In the genomic region with DNA sequence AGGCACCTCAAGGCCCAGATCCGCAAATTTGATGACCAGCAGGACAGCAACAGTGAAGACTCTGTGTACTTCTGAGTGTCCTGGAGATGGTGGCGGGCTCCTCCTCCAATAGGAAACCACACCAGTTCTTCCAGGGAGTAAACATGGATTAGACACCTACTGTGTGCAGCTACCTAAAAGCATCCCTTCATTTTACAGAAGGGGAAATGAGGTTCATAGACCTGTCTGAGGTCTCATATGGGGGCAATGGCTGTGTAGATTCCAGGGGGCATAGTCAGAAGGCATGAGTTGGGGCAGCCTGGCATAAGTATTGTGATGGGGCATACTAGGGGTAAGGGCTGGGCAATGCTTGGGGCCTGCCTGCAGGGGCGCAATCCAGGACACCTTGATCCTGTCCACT, we compare ENCODE assay signal across 26 mouse cellular contexts. TPM values are rescaled to one million over a fixed set of nuclear protein-coding genes. Genes with fewer than 3 reads are reported as not detected.
A peak's percentile ranks its signal among the peaks of the same experiment; 100 is the strongest.
DNase-seq lines count a peak whose midpoint lies in the region; ATAC-seq and TF ChIP-seq lines count a peak whose summit lies in the region.
"Had no signal": no experiment of that assay in that cellular context is flagged by ENCODE, and none has a peak within 500 bp of the region (broad histone marks: within the 10 kb centered on the region; RNA-seq: fewer than 3 reads in every experiment).

No protein-coding gene starts in this region.

- no peak overlapping the region for H3K4me2 ChIP-seq in liver, postnatal 0 days (ENCODE audit: low read depth, low read length)
- no peak overlapping the region for H3K4me2 ChIP-seq in liver, embryonic 12.5 days
- H3K4me2 ChIP-seq: embryonic facial prominence, embryonic 12.5 days; midbrain, embryonic 12.5 days; neural tube, embryonic 13.5 days had no signal

- no peak for ATAC-seq in liver, postnatal 0 days
- no peak for ATAC-seq in liver, embryonic 12.5 days
- ATAC-seq: forebrain, embryonic 14.5 days; hindbrain, postnatal 0 days; Patski had no signal

- H3K4me3 ChIP-seq in liver, postnatal 0 days (ENCODE audit: low read depth, low read length) = no peak overlapping the region
- H3K4me3 ChIP-seq in liver, embryonic 12.5 days = no peak overlapping the region
- H3K4me3 ChIP-seq: embryonic facial prominence, embryonic 12.5 days; liver, embryonic 13.5 days; midbrain, embryonic 12.5 days; neural tube, embryonic 13.5 days had no signal

- peaks cover 30% of the 10 kb centered on the region for H3K4me1 ChIP-seq in liver, postnatal 0 days (ENCODE audit: insufficient read depth)
- peaks cover 72% of the 10 kb centered on the region for H3K4me1 ChIP-seq in liver, embryonic 12.5 days

- TF ChIP-seq EP300 in liver, postnatal 0 days (IDR thresholded peaks at IDR 0.05; ENCODE audit: low read depth) = no peak

- H3K9me3 ChIP-seq in liver, postnatal 0 days (ENCODE audit: low read length) = no peaks in the 10 kb centered on the region
- no peaks in the 10 kb centered on the region for H3K9me3 ChIP-seq in liver, embryonic 12.5 days (replicated peaks)
- H3K9me3 ChIP-seq: embryonic facial prominence, embryonic 12.5 days; liver, embryonic 13.5 days; midbrain, embryonic 12.5 days; neural tube, embryonic 13.5 days had no signal

- peaks cover 42% of the 10 kb centered on the region for H3K36me3 ChIP-seq in liver, postnatal 0 days (replicated peaks; ENCODE audit: insufficient read depth, low read length)
- peaks cover 59% of the 10 kb centered on the region for H3K36me3 ChIP-seq in liver, embryonic 12.5 days

- 0 out of 2 replicates have a peak, but pooled peaks have one; percentile 5 for TF ChIP-seq CTCF in liver, postnatal 0 days (IDR thresholded peaks at IDR 0.05; ENCODE audit: low read depth)

- no peaks in the 10 kb centered on the region for H3K27me3 ChIP-seq in liver, postnatal 0 days (ENCODE audit: insufficient read depth, low read length)
- peaks cover 25% of the 10 kb centered on the region for H3K27me3 ChIP-seq in liver, embryonic 12.5 days (replicated peaks)
- H3K27me3 ChIP-seq: CH12.LX; neural tube, embryonic 13.5 days; Patski had no signal

- H3K9ac ChIP-seq in liver, postnatal 0 days (replicated peaks) = no peak overlapping the region
- H3K9ac ChIP-seq in liver, embryonic 12.5 days = no peak overlapping the region
- H3K9ac ChIP-seq: embryonic facial prominence, embryonic 12.5 days; liver, embryonic 13.5 days; midbrain, embryonic 12.5 days; neural tube, embryonic 13.5 days had no signal

- H3K27ac ChIP-seq in liver, postnatal 0 days (ENCODE audit: low read depth) = no peak overlapping the region
- H3K27ac ChIP-seq in liver, embryonic 12.5 days = no peak overlapping the region
- H3K27ac ChIP-seq: embryonic facial prominence, embryonic 12.5 days; hindbrain, postnatal 0 days; liver, embryonic 13.5 days; midbrain, embryonic 12.5 days; neural tube, embryonic 13.5 days had no signal

- WGBS in liver, postnatal 0 days (ENCODE audit: insufficient replicate concordance) = 87% methylated on average over 3 of the region's 3 CpGs
- 83% methylated on average over 3 of the region's 3 CpGs for WGBS in liver, embryonic 12.5 days (ENCODE audit: insufficient replicate concordance)

- DNase-seq in cerebellum, adult 8-10 months = peak; percentile 22
- no peak for DNase-seq in cerebellum, postnatal 25 days
- peak; percentile 20 for DNase-seq in kidney, adult 9 months
- DNase-seq in kidney, adult 8-10 months = no peak
- DNase-seq in liver, postnatal 0 days = no peak
- DNase-seq in thymus, postnatal 4 days = no peak
- DNase-seq: adrenal gland, postnatal 10 days; cerebellum, adult 11 months; embryo, embryonic 11 days; gastrocnemius, postnatal 14 days; heart, postnatal 14 days; layer of hippocampus, postnatal 36 days; left cerebral cortex, postnatal 4 days; liver, embryonic 13.5 days; lung, postnatal 36 days; right cerebral cortex, postnatal 4 days; thymus, adult 2 months; thymus, postnatal 36 days had no signal

RNA-seq across cellular contexts. Expression of a gene that starts 1.9 kb away (rescaled TPM):
- 5.3 and 5.9 TPM in 2 replicates for polyA plus RNA-seq in liver, postnatal 0 days (2015; fragmentation: Nextera tagmentation; extraction: Ambion mirVana)
- 6.8 and 6.9 TPM in 2 replicates for polyA plus RNA-seq in liver, embryonic 12.5 days (2016; fragmentation: Nextera tagmentation; extraction: Ambion mirVana)

RNA-seq across cellular contexts. Expression of a gene that starts 6.4 kb away (rescaled TPM):
- polyA plus RNA-seq in liver, postnatal 0 days (2015; fragmentation: Nextera tagmentation; extraction: Ambion mirVana) = 62.8 and 64.6 TPM in 2 replicates
- 60.2 and 61.1 TPM in 2 replicates for polyA plus RNA-seq in liver, embryonic 12.5 days (2016; fragmentation: Nextera tagmentation; extraction: Ambion mirVana)

RNA-seq across cellular contexts. Expression of a gene that starts 8.8 kb away (rescaled TPM):
- 38.0 and 46.6 TPM in 2 replicates for polyA plus RNA-seq in liver, postnatal 0 days (2015; fragmentation: Nextera tagmentation; extraction: Ambion mirVana)
- polyA plus RNA-seq in liver, embryonic 12.5 days (2016; fragmentation: Nextera tagmentation; extraction: Ambion mirVana) = 35.3 and 38.8 TPM in 2 replicates

RNA-seq across cellular contexts. Expression of a gene that starts 22.6 kb away (rescaled TPM):
- polyA plus RNA-seq in liver, postnatal 0 days (2015; fragmentation: Nextera tagmentation; extraction: Ambion mirVana) = 4.6 and 5.6 TPM in 2 replicates
- 3.6 and 4.0 TPM in 2 replicates for polyA plus RNA-seq in liver, embryonic 12.5 days (2016; fragmentation: Nextera tagmentation; extraction: Ambion mirVana)

RNA-seq across cellular contexts. Expression of a gene that starts 23.7 kb away (rescaled TPM):
- polyA plus RNA-seq in liver, postnatal 0 days (2015; fragmentation: Nextera tagmentation; extraction: Ambion mirVana) = 40.0 and 40.7 TPM in 2 replicates
- polyA plus RNA-seq in liver, embryonic 12.5 days (2016; fragmentation: Nextera tagmentation; extraction: Ambion mirVana) = 79.0 and 82.6 TPM in 2 replicates

Comparison
In these comparisons a context has a peak if more than half of its experiments do, and no peak if none do; other contexts are left out.
1. DNase-seq: peak in cerebellum, adult 8-10 months (single experiment) and kidney, adult 9 months (single experiment); none in cerebellum, postnatal 25 days (0 of 2), kidney, adult 8-10 months (0 of 2), liver, postnatal 0 days (single experiment) and thymus, postnatal 4 days (single experiment).